Mouse (Mus musculus) stomach, postnatal 0 days (tissue): ENCODE measurements around the gene Adam10.

Experiments used
- CTCF ChIP-seq: IDR thresholded peaks from 2 replicates; pipeline ENCODE4 v1.5.1; 2016; ENCODE audit warnings: antibody characterized with exemption, low read depth, mild to moderate bottlenecking, moderate library complexity
- EP300 ChIP-seq: optimal IDR thresholded peaks from 2 replicates; pipeline ENCODE3; 2016; ENCODE audit warnings: antibody characterized with exemption

DNA sequence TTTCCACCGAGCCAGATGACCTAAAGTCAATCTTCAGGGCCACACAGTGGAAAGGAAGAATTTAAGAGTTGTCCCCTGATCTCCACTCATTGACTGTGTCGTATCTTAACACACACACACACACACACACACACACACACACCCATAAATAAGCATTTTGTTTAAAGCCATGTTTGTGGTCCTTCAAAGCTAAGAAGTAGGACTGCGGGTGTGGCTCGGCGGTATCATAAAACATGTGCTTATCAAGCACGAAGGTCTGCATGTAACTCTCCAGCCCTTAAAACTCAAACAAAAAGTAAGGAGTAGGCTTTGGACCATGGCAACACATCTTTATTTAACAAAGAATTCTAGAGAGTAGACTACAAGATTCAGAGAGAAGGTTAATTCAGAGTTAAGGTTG is 8.4 kb upstream of the Adam10 start:
- no peak for TF ChIP-seq EP300
- no peak for TF ChIP-seq CTCF
